Comparison of ENCODE assay signal across 8 mouse cellular contexts in the genomic region with DNA sequence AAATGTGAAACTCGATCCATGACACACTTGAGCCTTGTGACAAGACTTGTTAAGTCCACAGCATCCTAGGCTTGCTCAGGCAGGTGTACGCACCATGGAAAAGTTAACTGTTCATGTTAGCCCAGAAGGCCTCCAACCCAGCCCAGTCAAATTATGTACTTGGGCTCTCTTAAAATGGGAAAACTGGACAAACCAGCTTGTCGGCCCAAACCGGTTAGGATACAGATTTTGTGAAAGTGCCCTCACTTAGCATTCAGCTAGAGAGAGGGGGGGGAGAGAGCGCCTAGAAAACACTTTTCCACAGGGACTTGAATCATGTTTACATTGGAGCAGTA. TPM values are rescaled to one million over a fixed set of nuclear protein-coding genes. Genes with fewer than 3 reads are reported as not detected.
A peak's percentile ranks its signal among the peaks of the same experiment; 100 is the strongest.
DNase-seq lines count a peak whose midpoint lies in the region; ATAC-seq lines count a peak whose summit lies in the region.

No protein-coding gene starts in this region.

- DNase-seq in kidney, postnatal 10 days, result peak; percentile 68
- DNase-seq in midbrain, embryonic 10.5 days (ENCODE audit: low spot score), result peak; percentile 25
- no peak for DNase-seq in ovary, postnatal 10 days (ENCODE audit: low spot score)
- no peak for DNase-seq in frontal cortex, adult 2 months (ENCODE audit: extremely low spot score in 1 of 2, low spot score in 1 of 2)
- DNase-seq in gastrocnemius, postnatal 14 days, result no peak

- peaks cover 5% of the 10 kb centered on the region; the same call in 1 of the 2 replicates for H3K9me3 ChIP-seq in erythroblast, embryonic 14.5 days (ENCODE audit: control insufficient read depth, low read length)
- peaks cover 11% of the 10 kb centered on the region; the same call in 1 of the 2 replicates for H3K9me3 ChIP-seq in forebrain, embryonic 12.5 days
- no peaks in the 10 kb centered on the region; the same call in 1 of the 2 replicates for H3K9me3 ChIP-seq in midbrain, embryonic 10.5 days (replicated peaks)

- peak overlapping the region; percentile 93 for H3K9ac ChIP-seq in forebrain, embryonic 12.5 days

- peaks cover 67% of the 10 kb centered on the region for H3K4me1 ChIP-seq in erythroblast, embryonic 14.5 days (ENCODE audit: control insufficient read depth)
- H3K4me1 ChIP-seq in forebrain, embryonic 12.5 days, result peaks cover 34% of the 10 kb centered on the region
- H3K4me1 ChIP-seq in midbrain, embryonic 10.5 days, result peaks cover 37% of the 10 kb centered on the region

- H3K27me3 ChIP-seq in erythroblast, embryonic 14.5 days (ENCODE audit: control insufficient read depth), result no peaks in the 10 kb centered on the region
- H3K27me3 ChIP-seq in forebrain, embryonic 12.5 days, result no peaks in the 10 kb centered on the region
- H3K27me3 ChIP-seq in midbrain, embryonic 10.5 days (ENCODE audit: low read depth, poor library complexity, severe bottlenecking), result no peaks in the 10 kb centered on the region

- no peak for ATAC-seq in erythroblast, adult 5-6 weeks (replicated peaks; ENCODE audit: low FRiP score, poor library complexity, severe bottlenecking)
- ATAC-seq in forebrain, embryonic 12.5 days (ENCODE audit: low FRiP score), result no peak

- intact Hi-C loops in gastrocnemius, postnatal 14 days (cut with DNase I; ENCODE audit: low total_unique reads), result no loop called here

- peak overlapping the region; percentile 87 for H3K4me2 ChIP-seq in forebrain, embryonic 12.5 days

- peak overlapping the region; percentile 94 for H3K4me3 ChIP-seq in erythroblast, embryonic 14.5 days (replicated peaks)
- peak overlapping the region; percentile 97 for H3K4me3 ChIP-seq in forebrain, embryonic 12.5 days (replicated peaks)
- peak overlapping the region; percentile 96 for H3K4me3 ChIP-seq in midbrain, embryonic 10.5 days

- H3K36me3 ChIP-seq in erythroblast, embryonic 14.5 days (ENCODE audit: control insufficient read depth), result peaks cover 66% of the 10 kb centered on the region
- H3K36me3 ChIP-seq in forebrain, embryonic 12.5 days (replicated peaks), result peaks cover 3% of the 10 kb centered on the region; the same call in 1 of the 2 replicates
- H3K36me3 ChIP-seq in midbrain, embryonic 10.5 days, result peaks cover 3% of the 10 kb centered on the region; the same call in 1 of the 2 replicates

- peak overlapping the region; percentile 84; the same call in 1 of the 2 replicates for H3K27ac ChIP-seq in forebrain, embryonic 12.5 days
- H3K27ac ChIP-seq in midbrain, embryonic 10.5 days (replicated peaks), result peak overlapping the region; percentile 96; the same call in 1 of the 2 replicates

- WGBS in forebrain, embryonic 12.5 days, result 30% methylated on average over 5 of the region's 5 CpGs
- WGBS in midbrain, embryonic 10.5 days, result 42% methylated on average over 5 of the region's 5 CpGs

RNA-seq across cellular contexts. Expression of a gene that starts 1.5 kb away (rescaled TPM):
- polyA plus RNA-seq in erythroblast, embryonic 14.5 days (2012), result 5.3 and 7.2 TPM in 2 replicates
- 13.2 and 15.0 TPM in 2 replicates for total RNA-seq in erythroblast, adult 5-6 weeks (2015; ENCODE audit: low replicate concordance)
- 25.0 and 37.5 TPM in 2 replicates for total RNA-seq in erythroblast, adult 5-6 weeks (2017; ENCODE audit: low replicate concordance)
- 33.7 and 34.6 TPM in 2 replicates for polyA plus RNA-seq in forebrain, embryonic 12.5 days (2016; fragmentation: Nextera tagmentation; extraction: Ambion mirVana)
- 28.4 and 30.3 TPM in 2 replicates for polyA plus RNA-seq in midbrain, embryonic 10.5 days (2016; fragmentation: Nextera tagmentation; extraction: Ambion mirVana)
- 38.1 and 38.9 TPM in 2 replicates for polyA plus RNA-seq in frontal cortex, adult 2 months (2012; rRNA removed)
- 10 to 100 TPM; 15.6 to 16.7 TPM for total RNA-seq in gastrocnemius, postnatal 14 days (2021)

RNA-seq across cellular contexts. Expression of a gene that starts 43.6 kb away (rescaled TPM):
- polyA plus RNA-seq in erythroblast, embryonic 14.5 days (2012), result 0.36 and 0.53 TPM in 2 replicates
- 6.5 and 9.6 TPM in 2 replicates for total RNA-seq in erythroblast, adult 5-6 weeks (2015; ENCODE audit: low replicate concordance)
- total RNA-seq in erythroblast, adult 5-6 weeks (2017; ENCODE audit: low replicate concordance), result 2.9 and 4.6 TPM in 2 replicates
- polyA plus RNA-seq in forebrain, embryonic 12.5 days (2016; fragmentation: Nextera tagmentation; extraction: Ambion mirVana), result 4.6 and 5.5 TPM in 2 replicates
- 5.7 and 6.6 TPM in 2 replicates for polyA plus RNA-seq in midbrain, embryonic 10.5 days (2016; fragmentation: Nextera tagmentation; extraction: Ambion mirVana)
- polyA plus RNA-seq in frontal cortex, adult 2 months (2012; rRNA removed), result 5.1 and 6.0 TPM in 2 replicates
- 1 to 10 TPM; 4.2 to 4.7 TPM for total RNA-seq in gastrocnemius, postnatal 14 days (2021)

Comparison
In these comparisons a context has a peak if more than half of its experiments do, and no peak if none do; other contexts are left out.
1. DNase-seq: peak in kidney, postnatal 10 days (single experiment) and midbrain, embryonic 10.5 days (single experiment); none in ovary, postnatal 10 days (single experiment), frontal cortex, adult 2 months (0 of 2) and gastrocnemius, postnatal 14 days (single experiment).
2. Peak in every context shown above with its lines, with median percentiles within 50 percentile points of each other: H3K4me3 ChIP-seq.